Mouse (Mus musculus) megakaryocyte, adult 5-6 weeks (primary cell): ENCODE data around the gene Crabp1. TPM values are rescaled to one million over a fixed set of nuclear protein-coding genes. Genes with fewer than 3 reads are reported as not detected.
A peak's percentile ranks its signal among the peaks of the same experiment; 100 is the strongest.

Experiments used
- ATAC-seq: 2 replicates; pipeline ENCODE4 v1.8.0; 2016; ENCODE audit warnings: mild to moderate bottlenecking, inconsistent platforms; ENCODE audit not compliant: poor library complexity, severe bottlenecking
- total RNA-seq, 2 experiments: library from RNA; stranded (forward) in 1 of 2; stranded (reverse) in 1 of 2; fragments of 153-499, 151-499 nt in 1 of 2; fragments of 221-1000, 200-1000 nt in 1 of 2; gene quantifications; 2 replicates each; pipeline versions ENCODE4 v1.2.3 to v1.2.4; 2015 to 2017

Crabp1 gene
- total RNA-seq, 2 experiments from 2014 or later = not detected

- ATAC-seq = no peak
Observed at GRCm38 (mm10) chr9:54765336-54766085, 963 bp downstream of the Crabp1 start.

- no peak for ATAC-seq
Observed at GRCm38 (mm10) chr9:54770140-54770780, 5.7 kb downstream of the Crabp1 start.

GRCm38 (mm10) chr9:54776451-54776982 lies 12.0 kb downstream of the Crabp1 start:
- ATAC-seq = peak; percentile 81

GRCm38 (mm10) chr9:54779280-54779679 lies 14.7 kb downstream of the Crabp1 start:
- no peak for ATAC-seq

GRCm38 (mm10) chr9:54782504-54782903 lies 18.0 kb downstream of the Crabp1 start:
- no peak for ATAC-seq

- ATAC-seq = no peak
Observed at GRCm38 (mm10) chr9:54784003-54784402, 19.5 kb downstream of the Crabp1 start.

GRCm38 (mm10) chr9:54785215-54785614 lies 20.7 kb downstream of the Crabp1 start:
- ATAC-seq = no peak

GRCm38 (mm10) chr9:54786083-54786482 lies 21.5 kb downstream of the Crabp1 start:
- no peak for ATAC-seq

GRCm38 (mm10) chr9:54787760-54788159 lies 23.2 kb downstream of the Crabp1 start:
- no peak for ATAC-seq

GRCm38 (mm10) chr9:54790271-54790670 lies 25.7 kb downstream of the Crabp1 start:
- ATAC-seq = no peak

- ATAC-seq = no peak
Observed at GRCm38 (mm10) chr9:54801460-54801961, 37.0 kb downstream of the Crabp1 start.

GRCm38 (mm10) chr9:54802749-54803679 lies 38.5 kb downstream of the Crabp1 start:
- ATAC-seq = no peak

- ATAC-seq = no peak
Observed at GRCm38 (mm10) chr9:54804351-54804750, 39.8 kb downstream of the Crabp1 start.

- no peak for ATAC-seq
Observed at GRCm38 (mm10) chr9:54807761-54808160, 43.2 kb downstream of the Crabp1 start.

GRCm38 (mm10) chr9:54809953-54810352 lies 45.4 kb downstream of the Crabp1 start:
- no peak for ATAC-seq

- ATAC-seq = no peak
Observed at GRCm38 (mm10) chr9:54816508-54817201, 52.1 kb downstream of the Crabp1 start.

GRCm38 (mm10) chr9:54821442-54822100 lies 57.0 kb downstream of the Crabp1 start:
- peak; percentile 56; the same call in 1 of the 2 replicates for ATAC-seq
